Mouse (Mus musculus) bone marrow, adult 2 months (tissue): ENCODE data around the gene Hkdc1.
"Not testable (repeated sequence)": the region's sequence is repeated elsewhere in the genome, so short reads cannot be mapped to it uniquely, and the experiment has no call there.

ENCODE experiments used
- CTCF ChIP-seq: fragments of 200-500 bp; IDR thresholded peaks from 2 replicates; pipeline ENCODE4 v1.5.1; 2011; ENCODE audit warnings: low read length, control low read depth; ENCODE audit not compliant: control insufficient read depth, insufficient read depth
- POLR2A ChIP-seq: fragments of 200-500 bp; IDR thresholded peaks from 2 replicates; pipeline ENCODE4 v1.6.1; 2011; ENCODE audit warnings: low read depth, mild to moderate bottlenecking, control low read depth, low read length, borderline replicate concordance; ENCODE audit not compliant: control insufficient read depth

- not testable (repeated sequence) for TF ChIP-seq POLR2A, CTCF
These were observed 29.7 kb upstream of the Hkdc1 start for GRCm38 (mm10) chr10:62452001-62452400.
